Mouse (Mus musculus): ENCODE results near the gene Cxcr5.

- TF ChIP-seq POLR2A (IDR thresholded peaks at IDR 0.05; ENCODE audit: borderline replicate concordance, extremely low read depth, low read depth, low read length) (no peak), CTCF (IDR thresholded peaks at IDR 0.05; ENCODE audit: insufficient read depth, low read length) (no peak)
These were observed 6.4 kb upstream of the Cxcr5 start for GRCm38 (mm10) chr9:44568083-44568455.

All from lung, adult 2 months (tissue).